Mouse (Mus musculus) v-Abl transformed pro-B cells (cell line): ENCODE measurements at regions not wholly inside any gene's neighbourhood (a gene's known extent, or its start where the extent isn't known, plus 50 kb on each side); places are given as distances from the start of the nearest gene placed in this dataset.
"Not testable (repeated sequence)": the region's sequence is repeated elsewhere in the genome, so short reads cannot be mapped to it uniquely, and the experiment has no call there.

Experiments used
- in situ Hi-C, 2 experiments: fragments of 400-800 bp; cut with MboI; formaldehyde crosslinking; loops; one replicate each; pipeline ENCODE4 v1.15.1; 2025; ENCODE audit not compliant: unreplicated experiment in 2 of 2

- in situ Hi-C loops, result loop anchor here (5.0 to 25.0 kb wide), 4 partner anchors 1271 to 1624 kb away; no protein-coding TSS in a partner anchor
Measured at GRCm38 (mm10) chr4:81563574-81563973, 121.0 kb upstream of the Mpdz start.

GRCm38 (mm10) chr4:81561453-81561852 lies 118.8 kb upstream of the Mpdz start:
- in situ Hi-C loops, result loop anchor here (5.0 to 25.0 kb wide), 4 partner anchors 1273 to 1626 kb away; no protein-coding TSS in a partner anchor

DNA sequence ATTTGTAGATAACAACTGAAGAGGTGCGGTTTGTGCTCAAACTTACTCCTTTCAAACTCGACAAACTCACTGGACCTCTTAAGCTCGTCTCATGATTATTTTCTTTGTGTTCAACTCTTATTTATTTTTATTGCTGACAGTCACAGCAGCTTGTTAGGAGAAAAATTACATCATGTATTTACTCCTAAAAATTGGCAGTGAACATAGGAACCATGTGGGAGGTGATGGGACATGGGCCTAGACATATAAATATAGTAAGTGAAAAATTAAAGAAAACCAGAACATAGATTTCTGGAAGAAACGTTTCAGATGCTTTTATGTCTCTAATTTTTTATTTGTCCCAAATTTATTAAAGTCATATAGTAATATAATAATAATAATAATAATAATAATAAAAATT lies 108.2 kb upstream of the Mpdz start:
- in situ Hi-C loops, result loop anchor here (25.0 kb wide), 2 partner anchors 1286 to 1636 kb away; no protein-coding TSS in a partner anchor

GRCm38 (mm10) chr4:81550256-81550655 lies 107.6 kb upstream of the Mpdz start:
- in situ Hi-C loops, result loop anchor here (25.0 kb wide), 2 partner anchors 1287 to 1637 kb away; no protein-coding TSS in a partner anchor

GRCm38 (mm10) chr4:81540496-81540895 lies 97.9 kb upstream of the Mpdz start:
- in situ Hi-C loops, result no loop called here

GRCm38 (mm10) chr4:81539551-81539950 lies 96.9 kb upstream of the Mpdz start:
- in situ Hi-C loops, result no loop called here

DNA sequence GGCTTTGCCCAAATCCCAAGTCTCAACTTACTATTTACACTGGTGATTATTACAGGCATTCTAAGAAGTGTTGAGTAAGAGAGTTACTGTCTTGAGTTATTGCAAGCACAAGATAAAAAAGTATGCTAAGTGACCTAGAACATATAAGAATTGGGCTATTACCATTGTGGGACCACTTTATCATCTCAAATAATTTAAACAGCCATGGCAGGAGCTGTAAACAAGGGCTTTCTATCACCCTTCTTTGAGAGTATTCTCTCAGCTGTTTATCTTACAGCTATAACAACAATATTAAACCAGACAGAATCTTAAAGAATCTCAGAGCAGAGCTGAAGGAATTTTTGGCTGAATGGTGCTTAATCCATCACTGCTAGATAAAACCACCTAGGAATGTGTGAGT lies 94.2 kb upstream of the Mpdz start:
- in situ Hi-C loops, result no loop called here

- in situ Hi-C loops, result no loop called here
Measured at GRCm38 (mm10) chr4:81530546-81530945, 87.9 kb upstream of the Mpdz start.

DNA sequence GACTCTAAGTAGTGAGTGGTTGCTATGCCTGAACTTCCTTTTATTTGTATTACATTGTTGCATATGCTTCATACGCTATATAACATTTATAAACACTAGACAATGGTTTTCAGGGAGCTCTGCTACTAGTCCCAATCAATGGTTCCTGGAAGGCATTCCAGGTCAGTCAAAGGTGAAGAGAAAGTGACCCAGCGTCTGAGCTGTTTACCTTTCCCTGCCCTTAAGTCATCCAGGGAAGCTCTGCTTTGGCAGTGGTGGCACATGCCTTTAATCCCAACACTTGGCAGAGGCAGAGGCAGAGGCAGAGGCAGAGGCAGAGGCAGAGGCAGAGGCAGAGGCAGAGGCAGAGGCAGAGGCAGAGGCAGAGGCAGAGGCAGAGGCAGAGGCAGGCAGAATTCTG lies 76.5 kb upstream of the Mpdz start:
- in situ Hi-C loops, result not testable (repeated sequence)

DNA sequence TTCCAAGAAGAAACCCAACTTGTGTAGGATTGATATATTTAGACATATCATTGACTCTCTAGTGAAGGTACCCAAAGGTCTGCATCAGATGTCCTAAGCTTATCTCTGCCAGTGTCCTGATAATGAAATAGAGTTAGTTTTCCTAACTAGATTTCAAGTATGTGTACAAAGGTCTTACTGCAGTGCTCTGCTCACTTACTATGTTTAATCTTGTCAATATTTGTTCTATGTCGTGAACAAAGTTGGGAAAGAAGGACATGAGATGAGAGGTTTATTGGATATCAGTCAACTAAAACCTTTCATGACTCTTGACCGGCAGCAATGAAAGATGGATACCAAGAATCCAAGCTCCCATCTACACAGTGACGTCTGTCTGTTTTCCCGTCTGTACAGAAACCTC lies 71.9 kb upstream of the Mpdz start:
- in situ Hi-C loops, result no loop called here

GRCm38 (mm10) chr4:81512396-81512795 lies 69.8 kb upstream of the Mpdz start:
- in situ Hi-C loops, result no loop called here

- in situ Hi-C loops, result no loop called here
Measured at GRCm38 (mm10) chr4:81508776-81509175, 66.2 kb upstream of the Mpdz start.

DNA sequence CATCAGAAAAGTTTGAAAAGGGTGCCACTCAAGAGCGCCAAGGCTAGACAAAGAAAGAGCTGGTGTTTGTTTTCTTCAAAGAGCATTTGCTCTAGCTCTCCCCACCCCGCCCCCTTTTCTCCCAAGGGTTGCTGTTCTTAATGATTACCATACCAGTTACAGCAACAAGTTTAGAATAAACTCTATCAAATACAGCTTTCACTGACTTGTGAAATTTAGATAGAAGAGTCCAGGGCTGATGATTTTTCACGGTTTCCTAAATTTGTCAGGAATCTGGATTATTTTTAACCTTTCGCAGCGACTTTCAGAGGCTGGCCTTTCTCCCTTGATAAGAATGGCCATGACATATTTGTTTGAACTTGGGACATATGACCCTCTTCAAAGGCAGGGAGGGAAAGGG lies 64.2 kb upstream of the Mpdz start:
- in situ Hi-C loops, result no loop called here

- in situ Hi-C loops, result no loop called here
Measured at GRCm38 (mm10) chr4:81506306-81506705, 63.7 kb upstream of the Mpdz start.

DNA sequence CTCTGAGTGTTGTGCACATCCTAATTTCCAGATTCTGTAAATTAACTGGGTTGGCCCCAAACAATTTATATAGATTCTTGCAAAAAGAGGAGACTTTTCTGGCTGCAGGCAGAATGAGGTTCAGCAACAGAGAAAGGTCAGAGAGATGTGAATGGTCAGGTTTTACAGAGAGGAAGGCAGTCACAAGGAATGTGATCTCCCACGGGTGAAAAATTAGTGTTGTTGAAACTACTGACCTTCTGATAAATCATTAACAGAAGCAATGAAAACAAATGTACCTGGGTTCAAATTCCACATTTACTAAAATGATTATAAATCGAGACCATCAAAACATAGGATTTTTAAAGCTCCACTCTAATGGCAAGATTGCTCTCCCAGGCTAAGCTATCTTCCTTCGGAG lies 62.5 kb upstream of the Mpdz start:
- in situ Hi-C loops, result no loop called here

- in situ Hi-C loops, result no loop called here
Measured at GRCm38 (mm10) chr4:81503941-81504340, 61.3 kb upstream of the Mpdz start.

DNA sequence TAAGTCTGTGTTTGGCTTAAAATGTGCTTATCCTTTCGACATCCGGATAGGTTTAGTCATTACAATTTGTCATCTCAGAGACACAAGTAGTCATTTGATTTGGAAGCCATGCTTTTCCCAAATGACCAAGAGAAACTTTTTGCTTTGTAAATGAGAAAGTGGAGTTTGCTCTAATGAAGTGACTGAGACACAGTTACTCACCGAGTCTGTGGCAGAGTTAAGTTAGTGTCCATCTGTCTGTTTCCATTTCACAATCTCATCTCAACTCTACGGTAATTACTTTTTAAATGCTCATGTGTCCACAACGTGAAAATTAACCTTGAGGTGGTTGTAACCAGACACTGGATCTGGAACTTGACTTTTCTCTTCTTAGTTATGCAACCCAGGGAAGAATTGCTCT lies 59.2 kb upstream of the Mpdz start:
- in situ Hi-C loops, result no loop called here

- in situ Hi-C loops, result no loop called here
Measured at GRCm38 (mm10) chr4:81498133-81498532, 55.5 kb upstream of the Mpdz start.

GRCm38 (mm10) chr4:81492811-81493210 lies 50.2 kb upstream of the Mpdz start:
- in situ Hi-C loops, result no loop called here
